Mouse (Mus musculus) C2C12 (cell line): Measurements from ENCODE around the gene Slc25a4. TPM values are rescaled to one million over a fixed set of nuclear protein-coding genes. Genes with fewer than 3 reads are reported as not detected.

ENCODE experiments used
- H3K27me3 ChIP-seq: one replicate; pipeline ENCODE4 v1.6.1; 2011; ENCODE audit not compliant: control insufficient read depth, insufficient read depth, insufficient read length
- H3K36me3 ChIP-seq: one replicate; pipeline ENCODE4 v1.6.1; 2011; ENCODE audit not compliant: control insufficient read depth, insufficient read depth
- H3K4me3 ChIP-seq: one replicate; pipeline ENCODE4 v1.5.1; 2011; ENCODE audit warnings: mild to moderate bottlenecking, control low read depth; ENCODE audit not compliant: poor library complexity, insufficient read depth, severe bottlenecking
- H3K79me2 ChIP-seq: one replicate; pipeline ENCODE4 v1.6.1; 2011; ENCODE audit not compliant: control insufficient read depth, insufficient read depth
- H3K79me3 ChIP-seq: one replicate; pipeline ENCODE4 v1.6.1; 2011; ENCODE audit warnings: low read depth, control low read depth
- H3ac ChIP-seq: one replicate; pipeline ENCODE3; 2011; ENCODE audit warnings: low read depth; ENCODE audit not compliant: control insufficient read depth, insufficient read length
- CEBPB ChIP-seq: IDR thresholded peaks from one replicate; pipeline ENCODE4 v1.6.1; 2011; ENCODE audit warnings: low read depth, mild to moderate bottlenecking, control low read depth, moderate library complexity
- CTCF ChIP-seq: IDR thresholded peaks from one replicate; pipeline ENCODE4 v1.5.1; 2011; ENCODE audit not compliant: control insufficient read depth, insufficient read depth, insufficient read length
- FOSL1 ChIP-seq: IDR thresholded peaks from one replicate; pipeline ENCODE4 v1.8.0; 2011; ENCODE audit warnings: mild to moderate bottlenecking, low read length; ENCODE audit not compliant: poor library complexity, insufficient read depth, severe bottlenecking
- MAX ChIP-seq: IDR thresholded peaks from one replicate; pipeline ENCODE4 v1.6.1; 2011; ENCODE audit warnings: mild to moderate bottlenecking, control low read depth
- MYOD1 ChIP-seq: IDR thresholded peaks from one replicate; pipeline ENCODE4 v1.6.1; 2011; ENCODE audit warnings: low read depth; ENCODE audit not compliant: control insufficient read depth, insufficient read length
- MYOG ChIP-seq: IDR thresholded peaks from one replicate; pipeline ENCODE4 v1.6.1; 2011; ENCODE audit not compliant: control insufficient read depth, insufficient read length; ENCODE audit errors: extremely low read depth
- USF1 ChIP-seq: IDR thresholded peaks from one replicate; pipeline ENCODE4 v1.6.1; 2011; ENCODE audit warnings: low read depth, mild to moderate bottlenecking, control low read depth, moderate library complexity
- polyA plus RNA-seq: library from polyadenylated mRNA; unstranded; fragments of >200 nt; fragmentation: generic; extraction: Trizol; gene quantifications from one replicate; pipeline ENCODE4 v1.2.1, GENCODE M21; 2012; ENCODE audit warnings: missing spikeins

Slc25a4 gene
- polyA plus RNA-seq, 1 experiment: 487 TPM

GRCm38 (mm10) chr8:46211611-46212071 lies 557 bp upstream of the Slc25a4 start:
- no peak overlapping the region for H3ac ChIP-seq
- H3K79me2 ChIP-seq: peaks cover 34% of the 10 kb centered on the region
- no peak overlapping the region for H3K4me3 ChIP-seq
- TF ChIP-seq CTCF (no peak), CEBPB (no peak), MAX (no peak), MYOD1 (no peak), FOSL1 (no peak)
- H3K79me3 ChIP-seq: peaks cover 28% of the 10 kb centered on the region
- H3K27me3 ChIP-seq: no peaks in the 10 kb centered on the region
- H3K36me3 ChIP-seq: peaks cover 29% of the 10 kb centered on the region

GRCm38 (mm10) chr8:46209057-46209456 lies 2.0 kb downstream of the Slc25a4 start:
- H3K79me2 ChIP-seq: peaks cover 34% of the 10 kb centered on the region
- peak overlapping the region; percentile 65 for H3K4me3 ChIP-seq
- peak overlapping the region; percentile 70 for H3ac ChIP-seq
- H3K27me3 ChIP-seq: no peaks in the 10 kb centered on the region
- peaks cover 55% of the 10 kb centered on the region for H3K36me3 ChIP-seq
- TF ChIP-seq FOSL1 (no peak), MAX (no peak), CEBPB (no peak), CTCF (no peak), MYOD1 (no peak), USF1 (no peak), MYOG (no peak)
- H3K79me3 ChIP-seq: peaks cover 28% of the 10 kb centered on the region

GRCm38 (mm10) chr8:46208354-46208753 lies 2.7 kb downstream of the Slc25a4 start:
- peaks cover 34% of the 10 kb centered on the region for H3K79me2 ChIP-seq
- H3K79me3 ChIP-seq: peaks cover 28% of the 10 kb centered on the region
- H3K27me3 ChIP-seq: no peaks in the 10 kb centered on the region
- peaks cover 60% of the 10 kb centered on the region for H3K36me3 ChIP-seq
- TF ChIP-seq MYOD1 (no peak), MYOG (no peak), CTCF (no peak), FOSL1 (no peak), MAX (no peak), CEBPB (no peak), USF1 (no peak)
- H3K4me3 ChIP-seq: no peak overlapping the region
- H3ac ChIP-seq: no peak overlapping the region

DNA sequence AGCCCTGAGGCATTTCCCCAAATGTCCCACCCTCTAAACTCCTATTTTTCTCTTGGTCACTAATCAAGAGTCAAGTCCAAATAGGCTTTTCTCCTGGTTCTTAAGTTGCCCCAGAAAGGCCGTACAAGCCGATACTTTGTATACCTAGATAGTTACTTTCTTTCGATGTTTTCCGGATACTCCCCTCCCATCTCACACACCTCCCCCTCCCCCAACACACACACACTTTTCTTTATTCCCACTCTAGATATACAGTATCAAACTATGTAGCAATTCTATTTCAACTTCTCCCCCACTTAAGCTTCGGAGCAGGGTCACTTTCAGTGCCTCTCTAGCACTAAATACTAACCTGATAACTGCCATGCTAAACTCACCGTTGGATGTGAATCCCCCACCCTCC lies 5.0 kb downstream of the Slc25a4 start:
- Histone ChIP-seq H3K79me3 (peaks cover 28% of the 10 kb centered on the region), H3K79me2 (peaks cover 34% of the 10 kb centered on the region), H3K27me3 (no peaks in the 10 kb centered on the region), H3K36me3 (peaks cover 62% of the 10 kb centered on the region), H3K4me3 (no peak overlapping the region), H3ac (no peak overlapping the region)
- TF ChIP-seq MYOG (no peak), CTCF (no peak), USF1 (no peak), CEBPB (no peak), MAX (no peak), FOSL1 (no peak), MYOD1 (no peak)

GRCm38 (mm10) chr8:46204974-46205640 lies 6.0 kb downstream of the Slc25a4 start:
- H3K36me3 ChIP-seq: peaks cover 62% of the 10 kb centered on the region
- TF ChIP-seq MYOD1 (no peak), MYOG (no peak), MAX (no peak), FOSL1 (no peak), CTCF (no peak), CEBPB (no peak), USF1 (no peak)

More at GRCm38 (mm10) chr8:46204974-46205640, 6.0 kb downstream of the Slc25a4 start:
- H3K79me3 ChIP-seq: peaks cover 24% of the 10 kb centered on the region
- H3K4me3 ChIP-seq: no peak overlapping the region
- no peaks in the 10 kb centered on the region for H3K27me3 ChIP-seq
- no peak overlapping the region for H3ac ChIP-seq
- peaks cover 29% of the 10 kb centered on the region for H3K79me2 ChIP-seq
